Mouse (Mus musculus) gastrocnemius, adult 2 months (tissue): Measurements from ENCODE around the gene Ceacam16. TPM values are rescaled to one million over a fixed set of nuclear protein-coding genes. Genes with fewer than 3 reads are reported as not detected.
A peak's percentile ranks its signal among the peaks of the same experiment; 100 is the strongest.

Experiments
- DNase-seq: peaks from one replicate; pipeline ENCODE4 v3.0.0; 2022
- H3K27ac ChIP-seq: fragments of 200-600 bp; 2 replicates; pipeline ENCODE4 v1.8.1; 2022; ENCODE audit warnings: mild to moderate bottlenecking
- H3K4me3 ChIP-seq: fragments of 200-600 bp; 2 replicates; pipeline ENCODE4 v1.8.1; 2022; ENCODE audit warnings: mild to moderate bottlenecking, moderate library complexity
- CTCF ChIP-seq: fragments of 200-600 bp; IDR thresholded peaks from 2 replicates; pipeline ENCODE4 v1.8.1; 2022; ENCODE audit warnings: antibody characterized with exemption, mild to moderate bottlenecking, moderate library complexity
- intact Hi-C: fragments of 180-260 bp; cut with DNase I; formaldehyde crosslinking; loops from one replicate; pipeline ENCODE4 v1.15.1; 2025
- total RNA-seq, 2 experiments: library from RNA; stranded (reverse); gene quantifications; 2 replicates each; pipeline ENCODE4 v1.2.3; 2021

The Ceacam16 gene
- total RNA-seq, 2 experiments from 2014 or later = not detected

- no peak overlapping the region for H3K4me3 ChIP-seq
- H3K27ac ChIP-seq = no peak overlapping the region
- TF ChIP-seq CTCF = no peak
- intact Hi-C loops = loop anchor here (5.0 kb wide), 1 partner anchor 89 kb away; the partner anchor contains the start of gene Nectin2
- DNase-seq = no peak
These were observed 20.2 kb downstream of the Ceacam16 start for GRCm38 (mm10) chr7:19840936-19841335.

DNA sequence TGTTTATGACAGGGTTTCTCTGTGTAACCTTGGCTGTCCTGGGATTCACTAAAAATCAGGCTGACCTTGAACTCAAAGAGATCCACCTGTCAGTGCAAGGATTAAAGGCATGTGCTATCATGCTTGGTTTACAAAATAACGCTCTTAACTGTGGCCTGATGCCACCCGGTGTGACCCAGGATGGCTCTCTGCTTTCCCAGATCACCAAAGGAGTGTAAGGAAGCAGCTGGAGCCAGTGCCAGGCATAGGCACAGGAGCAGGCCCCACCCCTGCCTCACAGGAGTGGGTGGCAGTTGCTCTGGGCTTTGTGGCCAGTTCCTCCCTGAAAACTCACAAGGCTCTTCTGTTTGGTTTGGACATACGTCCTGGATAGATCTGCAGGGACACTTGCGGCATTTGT, 20.7 kb downstream of the Ceacam16 start:
- Histone ChIP-seq H3K4me3 (no peak overlapping the region), H3K27ac (no peak overlapping the region)
- intact Hi-C loops = loop anchor here (5.0 kb wide), 1 partner anchor 88 kb away; the partner anchor contains the start of gene Nectin2
- DNase-seq = no peak
- no peak for TF ChIP-seq CTCF

GRCm38 (mm10) chr7:19836843-19837242, 24.3 kb downstream of the Ceacam16 start:
- DNase-seq = no peak
- intact Hi-C loops = no loop called here
- H3K27ac ChIP-seq = no peak overlapping the region
- no peak overlapping the region for H3K4me3 ChIP-seq
- TF ChIP-seq CTCF = no peak

DNA sequence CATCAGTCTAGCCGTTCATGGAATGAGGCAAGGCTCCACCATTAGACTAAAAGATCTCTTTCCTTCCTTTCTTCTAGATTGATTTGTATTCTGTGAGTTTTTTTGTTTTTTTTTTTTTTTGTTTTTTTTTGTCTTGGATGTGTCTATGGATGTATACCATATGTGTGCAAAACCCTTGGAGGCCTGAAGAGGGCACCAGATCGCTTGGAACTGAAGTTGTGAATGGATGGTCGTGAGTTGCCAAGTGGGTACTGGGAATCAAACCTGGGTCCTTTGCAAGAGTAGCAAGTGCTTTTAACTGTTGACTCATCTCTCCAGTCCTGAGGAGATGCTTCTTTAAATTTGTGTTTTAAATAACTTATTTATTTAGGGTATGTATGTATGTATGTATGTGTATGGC, 27.0 kb downstream of the Ceacam16 start:
- no peak overlapping the region for H3K27ac ChIP-seq
- no peak overlapping the region for H3K4me3 ChIP-seq
- intact Hi-C loops = no loop called here
- DNase-seq = no peak
- peak; percentile 24; the same call in 1 of the 2 replicates for TF ChIP-seq CTCF

GRCm38 (mm10) chr7:19831837-19832236, 29.3 kb downstream of the Ceacam16 start:
- TF ChIP-seq CTCF = no peak
- Histone ChIP-seq H3K4me3 (no peak overlapping the region), H3K27ac (peak overlapping the region; percentile 82)
- DNase-seq = peak; percentile 44
- intact Hi-C loops = loop anchor here (2.0 kb wide), 1 partner anchor 21 kb away; no protein-coding TSS in a partner anchor

GRCm38 (mm10) chr7:19830682-19831156, 30.4 kb downstream of the Ceacam16 start:
- peak; percentile 97 for DNase-seq
- Histone ChIP-seq H3K27ac (peak overlapping the region; percentile 82), H3K4me3 (peak overlapping the region; percentile 21)
- intact Hi-C loops = loop anchor here (2.0 kb wide), 1 partner anchor 20 kb away; no protein-coding TSS in a partner anchor
- no peak for TF ChIP-seq CTCF

GRCm38 (mm10) chr7:19829694-19830093, 31.4 kb downstream of the Ceacam16 start:
- Histone ChIP-seq H3K4me3 (no peak overlapping the region), H3K27ac (0 out of 2 replicates have a peak overlapping the region, but pooled peaks have one; percentile 82)
- TF ChIP-seq CTCF = no peak
- intact Hi-C loops = loop anchor here (2.0 kb wide), 1 partner anchor 19 kb away; no protein-coding TSS in a partner anchor
- no peak for DNase-seq

GRCm38 (mm10) chr7:19826756-19827155, 34.3 kb downstream of the Ceacam16 start:
- peak; percentile 63 for DNase-seq
- no peak for TF ChIP-seq CTCF
- Histone ChIP-seq H3K4me3 (no peak overlapping the region), H3K27ac (peak overlapping the region; percentile 17)
- intact Hi-C loops = no loop called here

GRCm38 (mm10) chr7:19824182-19824973, 36.7 kb downstream of the Ceacam16 start:
- Histone ChIP-seq H3K4me3 (peak overlapping the region; percentile 44), H3K27ac (peak overlapping the region; percentile 86)
- TF ChIP-seq CTCF = no peak
- DNase-seq = peak; percentile 94
- intact Hi-C loops = no loop called here

DNA sequence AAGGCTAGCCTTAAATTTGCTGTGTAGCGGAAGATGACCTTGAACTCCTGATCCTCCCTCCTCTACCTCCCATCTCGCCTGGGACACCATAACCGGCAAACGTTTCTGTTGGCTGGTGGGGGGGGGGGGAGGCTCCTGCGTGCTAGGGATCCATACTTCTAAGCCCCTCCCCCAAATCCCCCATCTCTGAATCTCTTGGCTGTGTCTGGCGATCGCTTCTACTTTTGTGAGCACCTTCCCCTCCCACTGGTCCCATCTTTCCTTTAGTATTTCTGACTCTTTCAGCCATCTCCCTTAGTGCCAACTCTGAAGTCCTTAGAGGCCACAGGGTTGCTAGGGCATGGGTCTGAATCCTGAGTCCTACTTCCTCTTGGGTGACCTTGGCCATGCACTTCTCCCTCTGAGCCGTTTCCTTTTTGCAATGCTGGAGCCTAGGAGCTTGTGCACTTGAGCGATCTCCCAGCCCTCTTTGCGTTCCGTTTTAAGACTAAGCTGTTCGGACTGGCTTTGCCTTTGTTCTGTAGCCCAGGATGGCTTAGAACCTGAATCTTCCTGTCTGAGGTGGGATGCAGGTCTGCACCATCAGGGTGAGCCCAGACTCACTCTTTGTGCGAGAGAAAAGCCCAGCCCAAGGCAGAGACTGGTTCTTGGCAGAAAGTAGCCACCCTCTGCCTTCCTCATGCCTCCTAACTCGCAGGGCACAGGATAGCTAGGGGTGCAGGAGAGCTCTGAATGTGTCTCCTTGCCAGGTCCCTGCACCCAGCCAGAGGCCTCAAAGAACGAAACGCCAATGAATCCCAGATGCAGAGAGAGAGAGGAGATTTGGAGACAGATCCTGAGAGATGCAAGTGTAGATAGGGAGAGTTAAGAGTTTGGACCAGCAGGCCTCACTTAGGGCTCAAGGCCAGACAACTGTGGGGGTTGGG, 37.6 kb downstream of the Ceacam16 start:
- H3K4me3 ChIP-seq = peak overlapping the region; percentile 79
- H3K27ac ChIP-seq = peak overlapping the region; percentile 86
- intact Hi-C loops = no loop called here
- DNase-seq = no peak
- no peak for TF ChIP-seq CTCF

- peak; percentile 83 for DNase-seq
- Histone ChIP-seq H3K27ac (peak within 1 kb of the TSS; percentile 86), H3K4me3 (peak within 1 kb of the TSS; percentile 79)
- intact Hi-C loops = no loop called here
- no peak for TF ChIP-seq CTCF
These were observed 38.5 kb downstream of the Ceacam16 start, which contains the start of gene Bcl3 for GRCm38 (mm10) chr7:19822604-19823058. Gene Bcl3, minus strand, starts transcription at chr7:19822770.

DNA sequence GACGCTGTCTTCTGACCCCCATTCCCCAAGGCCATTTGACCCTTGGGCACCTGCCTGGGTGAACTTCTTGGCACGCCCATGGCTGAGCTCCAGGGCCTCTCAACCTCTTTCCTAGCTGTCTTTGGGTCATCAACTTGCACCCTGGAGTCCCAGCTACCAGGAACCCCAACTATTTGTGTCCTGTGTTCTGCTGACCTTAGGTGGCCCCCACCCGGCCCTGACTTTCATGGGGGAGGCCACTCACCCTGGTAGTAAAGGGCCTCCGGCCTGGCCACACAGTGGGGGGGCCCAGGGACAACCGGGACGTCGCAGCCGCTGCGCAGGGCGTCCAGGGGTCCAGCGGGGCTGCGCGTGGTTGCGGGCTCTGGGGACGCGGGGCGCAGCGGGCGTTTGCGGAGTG, 38.9 kb downstream of the Ceacam16 start:
- DNase-seq = peak; percentile 31
- no peak for TF ChIP-seq CTCF
- peak overlapping the region; percentile 86 for H3K27ac ChIP-seq
- intact Hi-C loops = no loop called here
- peak overlapping the region; percentile 79 for H3K4me3 ChIP-seq
